Mouse (Mus musculus) CH12.LX (cell line): ENCODE data around the gene Krt39. TPM values are rescaled to one million over a fixed set of nuclear protein-coding genes. Genes with fewer than 3 reads are reported as not detected.

Source experiments
- DNase-seq: peaks from one replicate; pipeline ENCODE4 v3.0.0-alpha.2; 2013; ENCODE audit errors: extremely low read depth
- H3K27ac ChIP-seq: 2 replicates; pipeline ENCODE4 v1.5.1; 2012; ENCODE audit warnings: low read depth, mild to moderate bottlenecking, control low read depth, moderate library complexity; ENCODE audit not compliant: insufficient read depth
- H3K27me3 ChIP-seq: replicated peaks from 2 replicates; pipeline ENCODE3; 2012; ENCODE audit warnings: inconsistent platforms
- H3K36me3 ChIP-seq, 2 experiments: replicated peaks in 1 of 2; 2 replicates each; pipeline versions ENCODE3 to v1.6.1; 2012; ENCODE audit warnings: inconsistent platforms in 1 of 2, low read length in 1 of 2, mild to moderate bottlenecking in 1 of 2, mixed read lengths in 1 of 2, moderate library complexity in 1 of 2; ENCODE audit not compliant: control insufficient read depth in 1 of 2, insufficient read depth in 1 of 2
- H3K4me1 ChIP-seq, 2 experiments: 2 replicates each; pipeline ENCODE4 v1.6.1; 2012; ENCODE audit warnings: inconsistent platforms in 1 of 2, moderate library complexity in 1 of 2; ENCODE audit not compliant: insufficient read depth in 2 of 2, control insufficient read depth in 1 of 2
- H3K4me2 ChIP-seq: 2 replicates; pipeline ENCODE4 v1.6.1; 2012; ENCODE audit warnings: low read depth, mild to moderate bottlenecking, control low read depth; ENCODE audit not compliant: poor library complexity, insufficient read depth, severe bottlenecking
- H3K4me3 ChIP-seq, 3 experiments: fragments of 150-350 bp in 1 of 3; sonication (generic) in 1 of 3; replicated peaks in 1 of 3; 2 replicates each; pipeline versions ENCODE3 to v1.5.1; 2011 to 2012; ENCODE audit warnings: low read depth in 2 of 3, low read length in 2 of 3, mild to moderate bottlenecking in 2 of 3, moderate library complexity in 2 of 3, control low read depth in 1 of 3, improper control_type of control experiment in 1 of 3, inconsistent platforms in 1 of 3, mixed read lengths in 1 of 3; ENCODE audit not compliant: poor library complexity in 1 of 3
- H3K79me2 ChIP-seq: replicated peaks from 2 replicates; pipeline ENCODE4 v1.6.1; 2012; ENCODE audit warnings: mild to moderate bottlenecking, moderate library complexity; ENCODE audit not compliant: control insufficient read depth, poor library complexity, insufficient read depth, severe bottlenecking; ENCODE audit errors: extremely low read depth
- H3K9ac ChIP-seq: 2 replicates; pipeline ENCODE4 v1.6.1; 2012; ENCODE audit warnings: low read depth, mild to moderate bottlenecking, control low read depth, moderate library complexity; ENCODE audit not compliant: insufficient read depth
- H3K9me3 ChIP-seq: replicated peaks from 2 replicates; pipeline ENCODE3; 2012; ENCODE audit warnings: low read length, inconsistent platforms, mixed read lengths
- BHLHE40 ChIP-seq: IDR thresholded peaks from 2 replicates; pipeline ENCODE4 v1.6.1; 2011; ENCODE audit warnings: mild to moderate bottlenecking, low read depth, low read length, improper control_type of control experiment
- CHD1 ChIP-seq: IDR thresholded peaks from 2 replicates; pipeline ENCODE4 v1.6.1; 2012; ENCODE audit warnings: low read depth, low read length, improper control_type of control experiment, inconsistent platforms
- CHD2 ChIP-seq: IDR thresholded peaks from 2 replicates; pipeline ENCODE4 v1.6.1; 2011; ENCODE audit warnings: low read length, improper control_type of control experiment
- CTCF ChIP-seq, 2 experiments: IDR thresholded peaks in 1 of 2; conservative IDR thresholded peaks in 1 of 2; 2 replicates each; pipeline ENCODE4 v1.5.1; 2011 to 2012; ENCODE audit warnings: low read depth in 2 of 2, low read length in 2 of 2, improper control_type of control experiment in 1 of 2, inconsistent platforms in 1 of 2, mild to moderate bottlenecking in 1 of 2, moderate library complexity in 1 of 2
- IRF4 ChIP-seq: IDR thresholded peaks from 2 replicates; pipeline ENCODE4 v1.6.1; 2014; ENCODE audit warnings: low read depth, mild to moderate bottlenecking, inconsistent platforms, low read length, improper control_type of control experiment
- KAT2A ChIP-seq: IDR thresholded peaks from 2 replicates; pipeline ENCODE4 v1.6.1; 2012; ENCODE audit warnings: low read length, improper control_type of control experiment, inconsistent platforms; ENCODE audit not compliant: insufficient replicate concordance
- MAFK ChIP-seq: IDR thresholded peaks from 2 replicates; pipeline ENCODE4 v1.6.1; 2011; ENCODE audit warnings: low read length, improper control_type of control experiment; ENCODE audit not compliant: insufficient replicate concordance
- MAX ChIP-seq: IDR thresholded peaks from 2 replicates; pipeline ENCODE4 v1.6.1; 2011; ENCODE audit warnings: low read length, improper control_type of control experiment
- MEF2A ChIP-seq: IDR thresholded peaks from 2 replicates; pipeline ENCODE4 v1.6.1; 2014; ENCODE audit warnings: low read depth, mild to moderate bottlenecking, inconsistent platforms, low read length, improper control_type of control experiment, borderline replicate concordance
- MYC ChIP-seq: IDR thresholded peaks from 2 replicates; pipeline ENCODE4 v1.6.1; 2011; ENCODE audit warnings: low read depth, mild to moderate bottlenecking, improper control_type of control experiment, low read length
- POLR2AphosphoS2 ChIP-seq: IDR thresholded peaks from 2 replicates; pipeline ENCODE4 v1.6.1; 2011; ENCODE audit warnings: low read depth, low read length, improper control_type of control experiment
- RCOR1 ChIP-seq: conservative IDR thresholded peaks from 2 replicates; pipeline ENCODE4 v1.6.1; 2012; ENCODE audit warnings: low read depth, mild to moderate bottlenecking, inconsistent platforms, low read length, improper control_type of control experiment
- SIN3A ChIP-seq: IDR thresholded peaks from 2 replicates; pipeline ENCODE4 v1.6.1; 2012; ENCODE audit warnings: low read length, improper control_type of control experiment, inconsistent platforms
- SMC3 ChIP-seq: IDR thresholded peaks from 2 replicates; pipeline ENCODE4 v1.6.1; 2011; ENCODE audit warnings: low read depth, low read length, improper control_type of control experiment
- USF1 ChIP-seq: IDR thresholded peaks from 2 replicates; pipeline ENCODE4 v1.6.1; 2014; ENCODE audit warnings: low read depth, mild to moderate bottlenecking, inconsistent platforms, low read length, improper control_type of control experiment
- USF2 ChIP-seq: conservative IDR thresholded peaks from 2 replicates; pipeline ENCODE4 v1.6.1; 2011; ENCODE audit warnings: low read depth, low read length, improper control_type of control experiment
- ZKSCAN1 ChIP-seq: IDR thresholded peaks from 2 replicates; pipeline ENCODE4 v1.6.1; 2012; ENCODE audit warnings: low read depth, inconsistent platforms, low read length, improper control_type of control experiment, borderline replicate concordance
- dilution Hi-C: fragments of 300-500 bp; cut with MboI; formaldehyde crosslinking; loops from 2 replicates; pipeline ENCODE4 v1.14.3; 2020; ENCODE audit warnings: low sequenced_read_pairs; ENCODE audit not compliant: extremely low pct_unique_long_range_greater_than_20kb, extremely low pct_ligation_motif_present
- in situ Hi-C: fragments of 300-500 bp; cut with MboI; formaldehyde crosslinking; loops from 3 replicates; pipeline ENCODE4 v1.14.3; 2019; ENCODE audit warnings: low sequenced_read_pairs, low pct_ligation_motif_present, low pct_unique_long_range_greater_than_20kb, mixed read lengths
- polyA plus RNA-seq: library from polyadenylated mRNA; unstranded; fragments of >175 nt; gene quantifications from 2 replicates; pipeline ENCODE4 v1.2.1, GENCODE M21; 2012; ENCODE audit warnings: low read depth; ENCODE audit not compliant: insufficient read length
- total RNA-seq, 2 experiments: library from RNA; depleted of rRNA; stranded (reverse); fragments of 300-350 nt in 1 of 2; fragments of >200 nt in 1 of 2; gene quantifications; 2 replicates each; pipeline ENCODE4 v1.2.3; 2012 to 2014

Gene Krt39
- total RNA-seq (2012; rRNA removed) (not detected in 2 replicates), total RNA-seq (2014; rRNA removed) (not detected in 2 replicates), polyA plus RNA-seq (not detected in 2 replicates)

- Histone ChIP-seq H3K36me3 (no peaks in the 10 kb centered on the region), H3K9ac (no peak within 1 kb of the TSS), H3K4me1 (no peaks in the 10 kb centered on the region), H3K4me3 (no peak within 1 kb of the TSS), H3K4me2 (no peak within 1 kb of the TSS), H3K27ac (no peak within 1 kb of the TSS), H3K27me3 (peaks cover 83% of the 10 kb centered on the region), H3K79me2 (no peaks in the 10 kb centered on the region), H3K9me3 (no peaks in the 10 kb centered on the region)
- dilution Hi-C loops, result no loop called here
- TF ChIP-seq USF1, result no peak
- TF ChIP-seq KAT2A, result no peak
- TF ChIP-seq MAFK, result no peak
- no peak for DNase-seq
- in situ Hi-C loops, result no loop called here
These were observed at the start of gene Krt39 for GRCm38 (mm10) chr11:99521288-99521860. TSS of gene Krt39 (minus strand) at chr11:99521338.

GRCm38 (mm10) chr11:99566530-99566929 is 45.4 kb upstream of the Krt39 start, which contains the start of gene Krtap3-1:
TSS of gene Krtap3-1 (minus strand) at chr11:99566630.
- no peaks in the 10 kb centered on the region for H3K36me3 ChIP-seq
- peaks cover 29% of the 10 kb centered on the region for H3K27me3 ChIP-seq
- dilution Hi-C loops, result no loop called here
- peaks cover 5 to 12% of the 10 kb centered on the region in 2 experiments; a peak in 3 of 4 replicates for H3K4me1 ChIP-seq
- no peak within 1 kb of the TSS for H3K4me2 ChIP-seq
- no peak within 1 kb of the TSS for H3K4me3 ChIP-seq
- H3K27ac ChIP-seq, result no peak within 1 kb of the TSS
- no peak within 1 kb of the TSS for H3K9ac ChIP-seq
- no peaks in the 10 kb centered on the region for H3K79me2 ChIP-seq
- H3K9me3 ChIP-seq, result no peaks in the 10 kb centered on the region
- DNase-seq, result no peak
- in situ Hi-C loops, result no loop called here
- TF ChIP-seq MEF2A, result no peak
- TF ChIP-seq MYC, result no peak
- TF ChIP-seq IRF4, result no peak
- no peak for TF ChIP-seq BHLHE40
- no peak for TF ChIP-seq MAX
- TF ChIP-seq ZKSCAN1, result no peak
- no peak for TF ChIP-seq CHD2
- no peak for TF ChIP-seq USF2
- no peak for TF ChIP-seq RCOR1
- no peak for TF ChIP-seq POLR2AphosphoS2
- TF ChIP-seq CTCF (conservative IDR thresholded peaks at IDR 0.05 in 1 of 2, IDR thresholded peaks at IDR 0.05 in 1 of 2; ENCODE audit: low read depth in 2 of 2, low read length in 2 of 2), result no peak
- TF ChIP-seq SIN3A, result no peak
- no peak for TF ChIP-seq CHD1
- TF ChIP-seq SMC3, result no peak
